Mouse (Mus musculus): ENCODE measurements around the gene Bend4. TPM values are rescaled to one million over a fixed set of nuclear protein-coding genes. Genes with fewer than 3 reads are reported as not detected.
A peak's percentile ranks its signal among the peaks of the same experiment; 100 is the strongest.

Gene Bend4
- 10 to 100 TPM; 10.1 to 11.3 TPM for total RNA-seq (2021)
- long read RNA-seq, experiment 1, partial matches to known transcripts = 1 of 1 reads
- long read RNA-seq, experiment 1, other reads (novel, unspliced or antisense) = 0 of 1 reads
- long read RNA-seq, experiment 2, partial matches to known transcripts = 0 of 3 reads
- long read RNA-seq, experiment 2, other reads (novel, unspliced or antisense) = 3 of 3 reads

GRCm38 (mm10) chr5:67427443-67428360, at the start of gene Bend4:
Bend4 (minus strand) TSS chr5:67428310.
- DNase-seq (ENCODE audit: low spot score in 2 of 2) = peak; percentile 74 to 85

GRCm38 (mm10) chr5:67473723-67474122, 45.6 kb upstream of the Bend4 start:
- DNase-seq (ENCODE audit: low spot score in 2 of 2) = peak; percentile 6 to 24

DNA sequence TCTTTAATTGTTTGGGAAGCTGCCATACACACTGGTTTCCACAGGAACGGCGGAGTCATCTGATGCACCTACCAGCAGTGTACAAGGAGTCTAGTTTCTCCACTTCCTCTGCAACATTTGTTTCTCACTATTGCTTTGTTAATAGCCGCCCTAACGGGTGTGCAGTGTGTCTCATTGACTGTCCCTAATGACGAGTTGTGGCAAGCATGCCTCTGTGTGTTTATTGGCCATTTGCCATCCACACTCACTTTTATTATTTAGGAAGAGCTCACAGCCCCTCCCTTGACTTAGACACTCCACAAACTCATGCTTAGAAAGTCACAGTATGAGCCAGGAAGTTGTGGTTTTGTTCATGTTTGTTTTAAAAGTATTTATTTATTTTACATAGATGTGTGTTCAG, 45.0 kb upstream of the Bend4 start:
- DNase-seq (ENCODE audit: low spot score in 2 of 2) = no peak

DNA sequence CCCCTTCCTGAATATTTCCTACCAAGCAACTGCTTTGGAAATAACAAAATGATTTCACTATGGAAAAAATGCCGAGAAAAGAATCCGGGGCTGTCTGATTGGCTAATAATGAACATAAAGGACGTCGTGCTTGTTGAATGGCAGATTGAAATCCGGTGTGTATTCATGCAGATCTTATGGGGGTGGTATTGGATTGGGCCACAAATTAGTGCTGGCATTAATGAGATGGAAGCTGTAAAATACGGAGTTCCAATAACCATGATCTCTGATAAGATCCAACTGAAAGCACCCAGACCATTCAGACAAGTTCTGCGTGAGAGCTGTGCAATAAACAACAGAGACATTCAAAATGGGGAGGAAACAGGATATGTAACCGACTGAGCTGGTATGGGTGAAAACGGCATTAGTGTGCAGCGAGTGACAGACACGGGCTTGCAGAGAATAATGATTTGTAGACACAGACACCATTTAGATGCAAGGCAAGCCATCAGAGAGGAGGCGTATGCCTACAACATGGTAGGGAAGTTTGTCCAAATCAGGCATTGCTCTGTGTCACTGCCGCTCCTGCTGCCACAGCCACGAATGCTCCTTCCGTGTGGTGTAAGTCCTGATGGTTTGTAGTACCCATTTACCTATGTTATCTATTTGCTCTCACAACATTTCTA, 38.9 kb upstream of the Bend4 start:
- peak; percentile 34 to 43 for DNase-seq (ENCODE audit: low spot score in 2 of 2)

DNA sequence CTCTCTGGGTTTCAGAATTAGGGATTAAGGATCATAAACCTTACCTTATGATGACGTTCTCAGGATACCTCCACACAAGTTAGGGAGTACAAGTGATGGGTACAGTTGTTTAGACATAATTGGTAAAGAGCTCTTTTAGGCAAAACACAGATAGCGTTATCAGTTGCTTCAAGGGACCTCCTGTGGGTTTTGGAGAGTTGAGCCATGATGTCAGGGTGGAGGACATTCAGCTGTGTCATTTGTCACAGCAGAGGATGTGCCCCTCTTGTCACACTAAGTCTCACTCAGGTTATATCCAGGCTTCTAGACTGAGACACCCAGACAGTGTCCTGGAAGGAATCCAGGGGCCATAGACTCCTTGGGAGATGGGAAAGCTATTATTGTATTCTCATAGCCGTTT, 36.8 kb upstream of the Bend4 start:
- DNase-seq (ENCODE audit: low spot score in 2 of 2) = no peak

DNA sequence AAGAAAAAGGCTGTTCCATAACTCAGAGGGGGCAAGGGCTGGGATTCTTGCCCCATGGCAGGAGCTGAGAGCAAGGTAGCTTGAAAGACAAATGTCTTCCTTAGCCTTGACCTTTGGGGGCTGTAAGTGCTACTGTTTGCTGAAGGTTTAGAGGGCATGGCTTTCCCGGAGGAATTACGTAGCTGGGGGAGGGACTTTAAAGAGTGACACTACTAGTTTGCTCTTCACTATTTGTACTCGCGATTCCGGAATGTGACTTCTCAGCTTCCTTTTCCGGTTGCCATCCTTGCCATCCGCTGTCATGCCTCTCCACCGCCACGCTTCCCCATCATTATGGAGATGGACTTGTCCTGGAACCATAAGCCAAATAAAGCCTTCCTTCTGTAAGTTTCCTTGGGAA, 35.5 kb upstream of the Bend4 start:
- DNase-seq (ENCODE audit: low spot score in 2 of 2) = no peak

DNA sequence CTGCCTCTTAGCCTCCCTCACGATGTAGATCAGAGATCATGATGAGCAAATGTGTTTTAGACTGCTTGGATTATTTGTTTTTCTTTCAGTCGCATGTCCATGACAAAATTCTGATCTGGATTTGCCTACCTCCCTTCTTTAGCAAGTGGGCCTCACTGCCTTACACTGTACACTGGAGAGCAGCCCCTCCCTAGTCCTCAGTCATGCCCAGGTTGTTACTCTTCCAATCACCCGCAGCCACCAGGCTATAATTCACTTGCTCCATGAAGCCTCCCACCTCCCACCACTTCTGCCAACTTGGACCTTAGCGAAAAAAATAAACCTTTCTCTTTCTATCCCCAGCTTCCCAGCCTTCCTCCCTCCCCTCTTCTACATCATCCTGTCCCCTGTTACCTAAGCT, 34.2 kb upstream of the Bend4 start:
- no peak for DNase-seq (ENCODE audit: low spot score in 2 of 2)

DNA sequence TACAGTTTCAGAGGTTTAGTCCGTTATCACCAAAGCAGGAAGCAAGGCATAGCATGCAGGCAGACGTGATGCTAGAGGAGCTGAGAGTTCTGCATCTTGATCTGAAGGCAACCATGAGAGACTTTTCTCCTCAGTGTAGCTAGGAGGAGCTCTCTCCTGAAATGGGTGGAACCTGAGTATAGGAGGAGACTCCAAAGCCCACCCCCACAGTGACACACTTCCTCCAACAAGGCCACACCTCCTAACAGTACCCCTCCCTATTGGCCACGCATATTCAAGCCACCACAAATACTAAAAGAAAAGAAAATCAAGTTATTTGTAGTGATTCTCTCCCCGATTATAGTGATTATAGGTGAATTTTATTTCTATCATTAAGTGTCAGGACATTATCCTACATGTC, 28.7 kb upstream of the Bend4 start:
- DNase-seq (ENCODE audit: low spot score in 2 of 2) = no peak

GRCm38 (mm10) chr5:67454282-67454681, 26.2 kb upstream of the Bend4 start:
- DNase-seq (ENCODE audit: low spot score in 2 of 2) = no peak

- DNase-seq (ENCODE audit: low spot score in 2 of 2) = no peak
These were observed 22.0 kb upstream of the Bend4 start for GRCm38 (mm10) chr5:67449957-67450630.

DNA sequence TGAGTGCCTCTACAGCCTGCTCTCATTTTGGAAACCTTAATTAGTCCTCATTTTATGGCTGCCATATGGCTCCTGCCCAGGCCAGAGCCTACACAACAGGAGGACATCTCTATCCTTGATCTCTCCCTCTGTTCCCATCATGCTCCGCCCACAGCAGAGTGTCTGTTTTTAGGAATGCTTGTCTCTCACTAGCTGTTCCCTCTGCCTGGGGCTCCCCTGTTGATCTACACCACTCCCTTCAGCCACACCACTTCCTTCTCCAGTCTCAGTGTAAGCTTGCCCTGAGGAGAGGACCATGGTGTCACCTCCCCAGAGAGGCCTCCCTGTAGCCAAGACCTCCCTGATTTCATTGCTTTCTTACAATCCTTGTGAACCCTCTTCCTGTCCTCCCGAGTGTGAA, 18.4 kb upstream of the Bend4 start:
- no peak for DNase-seq (ENCODE audit: low spot score in 2 of 2)

DNA sequence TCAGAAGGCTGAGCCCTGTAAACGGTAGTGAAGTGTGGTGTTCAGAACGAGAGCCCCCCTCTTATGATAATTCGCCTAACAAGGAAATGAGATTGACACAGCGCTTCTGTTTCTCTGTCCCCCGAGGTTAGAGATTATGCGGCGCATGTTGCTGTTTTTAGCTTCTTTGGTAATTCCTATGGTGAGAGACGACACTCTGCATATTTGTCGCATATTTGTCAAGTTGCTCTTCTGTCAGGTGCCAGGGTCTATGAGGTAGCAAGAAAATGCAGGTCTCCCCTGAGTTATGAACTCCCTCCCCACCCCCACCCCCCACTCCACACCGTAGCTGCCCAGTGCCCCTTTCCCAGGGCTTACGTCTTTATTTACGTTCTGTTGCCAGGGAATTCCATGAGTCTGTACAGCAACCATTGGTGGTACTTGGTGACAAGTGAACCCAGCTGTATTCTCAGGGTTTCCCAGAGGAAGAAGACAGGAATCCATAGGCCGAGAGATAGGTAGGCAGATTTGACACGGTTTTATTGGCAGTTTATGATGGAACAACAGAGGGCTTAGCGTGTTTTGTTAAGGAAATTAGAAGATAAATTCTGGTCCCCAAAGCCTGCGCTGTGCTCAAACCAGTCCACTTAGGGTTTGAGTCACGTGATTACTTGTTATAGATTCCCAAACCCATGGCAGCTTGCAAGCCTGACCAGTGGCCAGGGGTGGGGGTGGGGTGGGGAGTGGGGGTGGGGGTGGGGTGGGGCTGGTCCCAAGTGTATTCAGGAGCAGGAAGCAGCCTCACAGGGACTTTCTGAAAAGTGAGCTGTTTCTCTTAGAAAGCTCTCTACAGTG, 16.3 kb upstream of the Bend4 start:
- no peak for DNase-seq (ENCODE audit: low spot score in 2 of 2)

GRCm38 (mm10) chr5:67442813-67443450, 14.8 kb upstream of the Bend4 start:
- DNase-seq (ENCODE audit: low spot score in 2 of 2) = no peak

DNA sequence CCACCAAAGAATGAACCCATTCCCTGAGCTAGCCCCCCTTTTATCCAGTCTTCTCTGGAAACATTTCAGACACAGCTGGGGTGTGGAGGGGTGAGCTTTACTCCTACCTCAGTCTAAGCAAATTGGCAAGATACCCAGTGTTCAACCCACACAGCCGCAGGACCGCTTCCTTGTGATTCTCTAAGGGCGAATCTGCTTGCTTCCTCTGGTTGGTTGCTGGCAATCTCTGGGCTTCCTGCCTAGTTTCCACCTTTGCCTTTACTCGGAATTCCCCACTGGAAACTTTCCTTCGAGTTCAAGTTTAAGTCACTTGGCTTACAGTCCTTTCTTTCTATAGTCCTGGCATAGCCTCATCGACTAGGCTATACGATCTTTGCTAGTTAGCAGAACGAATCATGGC, 12.5 kb upstream of the Bend4 start:
- DNase-seq (ENCODE audit: low spot score in 2 of 2) = no peak

DNA sequence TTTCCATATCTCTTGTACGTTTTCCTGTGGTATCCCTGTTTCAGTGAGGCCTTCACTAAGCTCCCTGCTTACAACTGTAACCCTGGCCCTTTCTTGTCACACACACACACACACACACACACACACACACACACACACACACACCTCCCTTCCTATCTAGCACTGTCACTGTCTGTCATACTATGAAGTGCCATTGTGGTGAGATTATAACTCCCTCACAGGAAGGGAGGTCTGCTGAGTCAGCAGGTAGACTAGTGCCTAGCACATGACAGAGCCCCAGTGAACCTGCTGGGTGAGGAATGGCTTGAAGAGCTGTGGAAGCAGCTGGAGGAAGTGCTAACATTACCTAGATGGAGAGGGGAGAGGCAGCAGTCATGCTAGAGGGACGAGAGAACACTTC, 9.3 kb upstream of the Bend4 start:
- DNase-seq (ENCODE audit: low spot score in 2 of 2) = no peak

DNA sequence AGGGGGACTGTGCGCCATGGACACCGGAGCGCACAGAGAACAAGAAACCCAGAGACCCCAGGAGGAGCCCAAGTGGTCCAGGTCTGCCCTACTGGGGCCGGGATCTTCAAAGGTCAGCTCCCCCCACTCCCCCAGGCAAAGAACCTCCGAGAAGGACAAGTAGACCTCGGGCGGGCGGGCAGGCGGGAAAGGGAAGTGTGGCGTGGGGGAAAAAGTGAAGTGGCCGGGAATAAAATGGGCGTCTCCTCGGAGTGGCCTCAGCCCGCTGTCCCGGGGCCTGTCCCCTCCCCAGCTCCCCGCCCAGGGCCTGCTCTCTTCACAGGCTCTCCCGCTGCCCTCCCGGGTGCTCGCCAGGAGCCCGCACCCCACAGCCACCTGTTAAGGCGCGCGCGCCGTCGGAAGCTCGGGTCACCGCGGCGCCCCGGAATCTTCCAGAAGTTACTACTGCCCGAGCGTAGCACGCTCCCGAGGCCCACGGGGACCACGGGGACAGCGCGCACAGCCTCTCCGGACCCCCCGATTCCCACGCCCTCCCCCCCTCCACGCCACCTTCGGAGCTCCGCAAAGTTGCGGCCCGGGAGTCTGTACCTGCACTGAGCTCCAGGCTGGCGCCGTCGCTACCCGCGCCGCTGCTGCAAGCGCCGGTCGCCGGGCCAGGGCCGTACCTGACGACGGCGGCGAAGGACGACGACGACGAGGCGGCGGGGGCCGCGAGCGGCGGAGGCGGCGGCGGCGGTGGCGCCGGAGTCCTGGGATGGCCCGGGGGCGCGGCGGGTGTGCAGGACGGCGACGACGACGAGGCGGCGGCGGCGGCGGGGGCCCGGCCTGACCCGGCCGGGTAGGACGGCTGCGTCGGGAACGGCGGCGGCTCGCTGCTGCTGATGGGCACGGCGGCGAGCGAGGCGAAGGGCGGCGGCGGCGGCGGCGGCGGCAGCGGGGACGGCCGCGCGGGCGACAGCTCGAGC, 1.4 kb downstream of the Bend4 start:
- DNase-seq (ENCODE audit: low spot score in 2 of 2) = no peak

DNA sequence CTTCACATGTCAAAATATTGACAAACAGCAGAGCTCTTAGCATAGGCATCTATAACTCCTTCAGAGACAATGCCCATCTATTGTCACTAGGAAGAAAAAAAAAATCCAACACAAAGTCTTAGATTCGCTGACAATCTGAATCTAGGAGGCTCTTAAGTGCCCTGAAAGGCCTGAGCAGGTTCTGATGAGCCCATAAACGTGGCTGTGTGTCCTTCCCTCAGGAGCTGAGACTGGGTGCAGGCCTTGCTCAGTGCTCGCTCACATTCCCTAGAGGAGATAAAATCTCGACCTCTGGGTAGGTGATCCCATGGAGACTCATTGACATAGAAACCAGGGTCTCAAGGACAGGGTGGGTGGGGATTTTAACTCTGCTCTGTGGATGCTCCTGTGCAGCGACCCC, 2.1 kb downstream of the Bend4 start:
- DNase-seq (ENCODE audit: low spot score in 2 of 2) = no peak

GRCm38 (mm10) chr5:67424636-67425035, 3.5 kb downstream of the Bend4 start:
- no peak for DNase-seq (ENCODE audit: low spot score in 2 of 2)

DNA sequence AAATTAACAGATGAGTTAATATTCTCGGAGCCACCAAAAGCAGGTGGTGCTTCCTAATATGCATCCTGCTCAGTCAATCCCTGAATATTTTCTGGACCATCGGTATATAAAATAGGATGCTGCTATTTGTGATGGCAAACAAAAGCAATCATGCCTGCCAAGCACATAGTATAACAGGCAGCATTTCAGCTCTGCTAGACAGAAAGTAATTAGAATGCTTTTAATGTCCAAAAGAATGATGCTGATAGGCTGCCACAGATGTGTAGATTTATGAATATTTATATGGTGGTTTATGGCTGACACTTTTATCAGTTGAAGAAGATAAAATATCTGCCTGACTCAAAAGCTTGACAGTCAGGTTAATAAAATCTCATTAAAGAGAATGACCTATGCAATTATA, 4.1 kb downstream of the Bend4 start:
- DNase-seq (ENCODE audit: low spot score in 2 of 2) = no peak
